Mouse (Mus musculus) liver (tissue): ENCODE measurements around the gene Ykt6.
"Not testable (repeated sequence)": the region's sequence is repeated elsewhere in the genome, so short reads cannot be mapped to it uniquely, and the experiment has no call there.

ENCODE experiments used
- DNase-seq: peaks from one replicate; pipeline ENCODE4 v3.0.0-alpha.2; 2020; ENCODE audit warnings: mixed read lengths

The Ykt6 gene

DNA sequence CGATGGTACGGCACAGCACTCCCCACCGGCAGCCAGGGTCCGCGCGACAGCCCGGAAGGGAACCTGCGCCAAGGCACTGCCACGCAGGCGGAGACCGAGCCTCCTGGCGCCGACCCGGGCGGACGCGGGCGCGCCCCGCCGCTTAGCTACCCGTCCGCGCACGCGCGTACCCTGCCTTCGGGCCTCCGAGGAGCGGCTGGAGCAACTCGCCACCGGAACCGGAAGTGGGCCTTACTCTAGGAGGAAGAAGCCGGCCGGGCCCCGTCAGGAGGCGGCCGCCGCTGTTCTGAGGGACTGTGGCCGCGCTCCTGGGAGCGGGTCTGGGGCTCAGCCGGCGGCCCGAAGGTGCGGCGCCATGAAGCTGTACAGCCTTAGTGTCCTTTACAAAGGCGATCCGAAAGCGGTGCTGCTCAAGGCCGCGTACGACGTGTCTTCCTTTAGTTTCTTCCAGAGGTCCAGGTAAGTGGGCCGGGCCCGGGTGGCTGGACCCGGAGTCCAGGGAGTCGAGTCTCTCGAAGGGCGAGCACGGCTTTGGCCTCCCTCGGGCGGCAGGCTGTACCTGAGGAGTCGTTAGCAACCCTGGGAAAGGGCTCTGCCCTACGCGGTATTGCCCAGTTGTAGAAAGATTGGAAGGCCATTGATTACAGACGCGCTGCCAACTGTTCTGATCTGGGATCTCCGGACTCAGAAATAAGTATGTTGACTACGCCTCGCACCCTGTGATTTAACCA lies at the start of gene Ykt6:
Ykt6 (plus strand) TSS at position 148 of the 731 bp plus-strand sequence.
- DNase-seq, result peak; percentile 97

- no peak for DNase-seq
Measured at GRCm38 (mm10) chr11:5905778-5906518, 49.5 kb upstream of the Ykt6 start.

GRCm38 (mm10) chr11:5907096-5907495 lies 48.4 kb upstream of the Ykt6 start:
- no peak for DNase-seq

- no peak for DNase-seq
Measured at GRCm38 (mm10) chr11:5908642-5909041, 46.9 kb upstream of the Ykt6 start.

DNA sequence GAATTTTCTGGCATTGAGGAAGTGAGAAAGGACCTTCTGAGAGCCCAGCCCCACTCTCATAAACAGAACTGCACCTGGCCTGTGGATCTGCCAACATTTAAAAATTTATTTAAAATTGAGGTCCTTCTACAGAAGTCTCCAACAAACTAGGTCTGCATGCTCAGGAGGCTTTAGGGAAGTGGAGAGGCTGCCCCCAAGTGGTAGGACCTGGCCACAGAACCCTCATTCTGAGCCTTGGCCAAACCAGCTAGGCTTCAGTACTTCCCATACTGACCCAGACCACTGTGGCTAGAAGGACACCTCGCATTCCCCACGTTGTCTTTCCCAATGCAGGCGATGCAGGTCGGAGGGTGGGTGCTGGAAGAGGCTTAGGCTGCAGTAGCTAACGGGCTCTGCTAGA lies 42.9 kb upstream of the Ykt6 start:
- peak; percentile 66 for DNase-seq

DNA sequence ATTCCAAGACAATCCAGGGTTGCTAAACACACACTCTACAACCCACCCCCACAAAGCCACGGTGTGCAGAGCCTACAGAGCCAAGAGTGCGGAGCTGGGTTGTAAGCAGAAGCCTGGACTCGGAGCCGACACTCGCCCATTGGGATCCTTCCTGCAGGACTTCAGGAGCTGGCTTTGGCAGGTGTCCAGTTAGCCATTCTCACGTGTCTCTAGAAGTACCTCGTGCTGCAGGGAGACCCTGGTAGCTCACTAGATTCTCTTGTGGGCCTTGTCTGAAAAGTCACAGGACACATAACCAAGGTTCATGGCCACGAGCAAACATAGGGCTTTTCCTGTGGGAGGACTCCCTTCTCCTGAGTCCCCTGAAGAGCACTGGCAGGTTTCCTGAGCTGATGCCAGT lies 42.2 kb upstream of the Ykt6 start:
- no peak for DNase-seq

DNA sequence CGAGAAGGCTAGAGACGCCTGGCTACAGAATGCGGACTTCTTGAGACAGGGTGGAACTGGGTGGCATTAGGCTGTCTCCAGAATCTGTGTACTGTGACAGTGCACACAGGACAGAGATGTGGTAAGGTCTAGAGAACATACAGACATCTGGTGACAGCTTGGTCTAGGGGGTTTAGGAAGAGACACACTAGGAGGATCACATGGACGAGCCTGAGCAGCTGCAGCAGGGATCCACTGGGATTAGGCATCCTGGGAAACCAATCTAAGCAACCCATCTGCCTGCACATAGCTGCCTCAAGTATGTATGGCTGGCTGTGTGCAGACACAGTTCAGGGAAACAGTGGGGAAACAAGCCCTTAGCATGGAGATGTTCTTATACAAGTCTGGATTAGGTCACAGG lies 41.6 kb upstream of the Ykt6 start:
- no peak for DNase-seq

DNA sequence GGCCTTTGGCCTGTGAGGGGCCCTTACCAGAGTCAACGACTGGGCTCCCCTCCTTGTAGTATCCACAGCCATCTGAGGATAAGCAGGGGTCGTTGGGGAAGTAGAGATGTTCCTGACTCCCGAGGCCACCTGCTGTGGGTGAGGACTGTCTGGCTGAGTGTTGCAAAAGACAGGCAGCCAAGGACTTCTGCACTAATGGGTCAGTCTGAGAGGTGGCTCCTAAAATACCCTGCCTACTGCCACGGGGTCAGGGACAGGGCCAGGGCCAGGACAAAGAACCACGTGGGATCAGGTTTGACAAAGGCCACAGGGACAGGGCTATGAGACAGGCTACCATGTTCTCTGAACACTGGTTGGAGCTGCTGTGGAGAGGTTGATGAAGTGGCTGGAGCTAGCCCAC lies 40.6 kb upstream of the Ykt6 start:
- DNase-seq, result no peak

- DNase-seq, result no peak
Measured at GRCm38 (mm10) chr11:5915429-5916177, 39.9 kb upstream of the Ykt6 start.

- no peak for DNase-seq
Measured at GRCm38 (mm10) chr11:5916178-5916548, 39.3 kb upstream of the Ykt6 start.

GRCm38 (mm10) chr11:5918111-5918510 lies 37.4 kb upstream of the Ykt6 start:
- no peak for DNase-seq

- peak; percentile 24 for DNase-seq
Measured at GRCm38 (mm10) chr11:5919606-5920005, 35.9 kb upstream of the Ykt6 start.

GRCm38 (mm10) chr11:5920323-5920960 lies 35.1 kb upstream of the Ykt6 start:
- DNase-seq, result peak; percentile 73

DNA sequence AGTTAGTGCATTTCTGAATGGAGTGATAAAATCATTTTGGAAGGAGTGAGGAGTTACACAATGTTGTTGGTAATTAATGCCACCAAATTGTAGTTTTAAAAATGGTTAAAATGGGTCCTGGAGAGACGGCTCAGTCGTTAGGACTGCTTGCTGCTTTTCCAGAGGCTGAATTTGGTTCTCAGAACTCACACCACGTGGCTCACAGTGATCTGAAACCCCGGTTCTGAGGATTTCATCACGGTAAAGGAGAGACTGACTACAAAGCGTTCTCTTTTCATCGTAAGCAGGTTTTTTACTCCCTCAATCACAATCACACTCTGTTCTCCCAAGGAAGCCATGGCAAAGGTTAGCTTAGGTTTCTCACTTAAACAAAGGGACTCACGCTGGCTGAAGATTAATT lies 30.8 kb upstream of the Ykt6 start:
- no peak for DNase-seq

- no peak for DNase-seq
Measured at GRCm38 (mm10) chr11:5926696-5927220, 28.7 kb upstream of the Ykt6 start.

DNA sequence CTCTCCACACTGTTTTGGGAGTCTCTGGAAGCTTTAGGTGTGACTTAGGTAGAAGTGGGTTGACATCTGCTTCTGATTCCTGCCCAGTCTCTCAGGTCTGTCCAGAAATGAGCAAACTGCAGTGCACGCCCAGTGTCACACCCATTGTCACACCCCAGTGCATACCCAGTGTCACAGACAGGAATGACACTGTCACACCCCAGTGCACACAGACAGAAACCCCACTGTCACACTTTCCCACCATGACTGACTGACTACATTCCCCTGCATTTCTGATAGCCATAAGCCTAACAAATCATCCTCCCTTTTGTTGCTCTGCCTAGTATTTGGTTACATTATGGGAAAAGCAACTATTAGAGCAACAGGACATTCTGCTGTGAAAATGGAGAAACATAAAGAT lies 24.9 kb upstream of the Ykt6 start:
- no peak for DNase-seq

DNA sequence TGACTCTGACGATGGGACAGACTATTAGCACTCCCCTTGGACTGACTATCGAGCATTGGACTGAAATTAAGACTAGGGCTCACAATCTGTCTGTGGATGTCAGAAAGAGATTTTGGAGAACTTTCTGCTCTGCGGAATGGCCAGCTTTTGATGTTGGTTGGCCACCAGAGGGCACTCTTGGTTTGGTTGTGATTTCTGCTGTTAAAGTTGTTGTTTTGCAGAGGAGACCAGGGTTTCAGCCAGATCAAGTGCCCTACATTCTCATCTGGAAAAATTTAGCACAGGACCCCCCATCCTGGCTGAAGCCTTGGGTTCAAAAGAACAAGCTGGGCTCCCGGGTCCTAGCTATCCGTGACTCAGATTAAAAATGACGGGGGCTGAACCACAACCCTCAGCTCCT lies 23.5 kb upstream of the Ykt6 start:
- not testable (repeated sequence) for DNase-seq

DNA sequence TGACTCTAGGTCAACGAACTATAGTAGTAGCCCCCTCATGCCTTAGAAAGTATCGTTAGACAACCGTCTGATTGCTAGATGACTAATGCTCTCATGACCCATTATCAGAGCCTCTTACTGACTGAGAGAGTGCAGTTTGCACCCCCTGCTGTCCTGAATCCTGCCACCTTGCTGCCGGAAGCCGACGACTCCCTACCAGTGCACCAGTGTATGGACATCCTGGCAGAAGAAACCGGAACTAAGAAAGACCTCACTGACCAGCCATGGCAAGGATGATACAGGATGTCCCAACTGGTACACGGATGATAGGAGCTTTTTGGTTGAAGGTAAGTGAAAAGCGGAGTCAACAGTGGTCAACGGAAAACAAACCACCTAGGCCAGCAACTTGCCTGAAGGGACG lies 21.0 kb upstream of the Ykt6 start:
- not testable (repeated sequence) for DNase-seq

GRCm38 (mm10) chr11:5942966-5943365 lies 12.5 kb upstream of the Ykt6 start:
- no peak for DNase-seq

DNA sequence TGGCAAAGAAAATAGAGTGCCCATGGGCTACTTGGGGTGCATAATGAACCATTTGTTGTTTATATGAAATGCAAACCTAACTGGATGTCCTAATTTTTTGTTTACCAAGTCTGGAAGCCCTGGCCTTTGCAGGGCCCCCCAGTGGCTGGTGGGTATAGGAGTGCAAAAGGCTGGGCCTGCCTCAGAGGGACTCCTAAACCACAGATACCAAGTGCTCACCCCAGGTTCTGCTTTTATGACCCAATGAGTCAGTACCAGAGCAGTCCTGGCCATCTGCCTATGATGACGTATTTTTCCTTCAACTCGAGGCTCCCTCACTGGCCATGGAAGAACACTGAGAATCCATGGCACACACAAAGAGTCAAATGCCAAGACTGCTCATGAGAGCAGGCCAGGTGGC lies 10.4 kb upstream of the Ykt6 start:
- DNase-seq, result no peak

GRCm38 (mm10) chr11:5947796-5948195 lies 7.7 kb upstream of the Ykt6 start:
- DNase-seq, result no peak

GRCm38 (mm10) chr11:5948546-5949250 lies 6.8 kb upstream of the Ykt6 start:
- DNase-seq, result no peak
